In the genomic region with DNA sequence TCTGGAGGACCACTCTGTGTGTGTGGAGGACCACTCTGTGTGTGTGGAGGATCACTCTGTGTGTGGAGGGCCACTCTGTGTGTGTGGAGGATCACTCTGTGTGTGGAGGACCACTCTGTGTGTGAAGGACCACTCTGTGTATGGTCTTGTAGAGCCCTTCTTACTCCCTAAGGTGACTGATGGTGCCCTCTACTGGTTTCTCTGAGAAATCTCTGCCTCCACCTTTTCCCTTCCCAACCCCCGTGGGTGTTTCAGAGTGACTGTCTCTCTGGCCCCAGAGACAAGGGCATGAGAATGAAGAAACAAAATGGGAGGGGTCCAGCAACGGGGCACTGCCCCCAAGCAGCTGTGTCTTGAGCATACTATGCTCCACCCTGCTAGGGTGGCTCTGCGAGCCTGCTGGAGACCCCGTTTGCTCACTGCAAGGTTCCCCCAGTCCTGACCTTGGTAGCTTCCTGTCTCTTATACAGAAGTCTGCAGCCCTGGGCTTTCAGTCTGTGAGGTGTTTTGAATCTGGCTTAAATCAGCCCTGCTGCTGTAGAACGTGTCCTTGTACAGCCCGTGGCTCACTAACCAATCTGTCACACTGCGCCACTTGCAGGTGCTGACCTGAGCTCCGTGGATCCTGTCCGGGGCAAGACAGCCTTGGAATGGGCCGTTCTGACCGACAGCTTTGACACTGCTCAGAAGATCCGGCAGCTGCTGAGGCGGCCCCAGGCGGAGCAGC, we compare ENCODE assay signal across 9 mouse cellular contexts. TPM values are rescaled to one million over a fixed set of nuclear protein-coding genes. Genes with fewer than 3 reads are reported as not detected.
DNase-seq lines count a peak whose midpoint lies in the region; ATAC-seq and TF ChIP-seq lines count a peak whose summit lies in the region.
"Had no signal": no experiment of that assay in that cellular context is flagged by ENCODE, and none has a peak within 500 bp of the region (broad histone marks: within the 10 kb centered on the region; RNA-seq: fewer than 3 reads in every experiment).

No protein-coding gene starts in this region.

- H3K27me3 ChIP-seq in forebrain, postnatal 0 days (ENCODE audit: insufficient read depth, low read length) = no peaks in the 10 kb centered on the region
- H3K27me3 ChIP-seq in forebrain, embryonic 11.5 days (ENCODE audit: control insufficient read depth, insufficient read depth, low read length) = no peaks in the 10 kb centered on the region
- H3K27me3 ChIP-seq in lung, embryonic 14.5 days (ENCODE audit: insufficient read depth, low read length) = no peaks in the 10 kb centered on the region
- H3K27me3 ChIP-seq in embryonic facial prominence, embryonic 11.5 days (ENCODE audit: control insufficient read depth, insufficient read depth, low read length) = no peaks in the 10 kb centered on the region
- no peaks in the 10 kb centered on the region for H3K27me3 ChIP-seq in small intestine, adult 2 months (ENCODE audit: control insufficient read depth, insufficient read depth, low read length)

- no peak for ATAC-seq in forebrain, postnatal 0 days
- no peak for ATAC-seq in forebrain, embryonic 11.5 days (replicated peaks; ENCODE audit: low FRiP score)
- ATAC-seq in lung, embryonic 14.5 days (ENCODE audit: insufficient read depth) = no peak
- ATAC-seq in embryonic facial prominence, embryonic 11.5 days (replicated peaks; ENCODE audit: insufficient number of reproducible peaks, low FRiP score, low TSS enrichment, low read depth) = no peak

- H3K4me1 ChIP-seq in forebrain, postnatal 0 days (ENCODE audit: insufficient read depth) = no peaks in the 10 kb centered on the region
- H3K4me1 ChIP-seq in forebrain, embryonic 11.5 days (replicated peaks; ENCODE audit: control insufficient read depth, insufficient read depth, low read length) = no peaks in the 10 kb centered on the region
- H3K4me1 ChIP-seq in lung, embryonic 14.5 days (ENCODE audit: insufficient read depth) = no peaks in the 10 kb centered on the region
- no peaks in the 10 kb centered on the region for H3K4me1 ChIP-seq in embryonic facial prominence, embryonic 11.5 days (ENCODE audit: control insufficient read depth, insufficient read depth, low read length)
- H3K4me1 ChIP-seq in small intestine, adult 2 months (ENCODE audit: control insufficient read depth, insufficient read depth, insufficient read length, low read length) = no peaks in the 10 kb centered on the region; the same call in 1 of the 2 replicates

- TF ChIP-seq CTCF in forebrain, postnatal 0 days (IDR thresholded peaks at IDR 0.05; ENCODE audit: low read depth) = peak; percentile 50
- TF ChIP-seq CTCF in lung, embryonic 14.5 days (IDR thresholded peaks at IDR 0.05; ENCODE audit: low read depth) = peak; percentile 66
- TF ChIP-seq CTCF in small intestine, adult 2 months (IDR thresholded peaks at IDR 0.05; ENCODE audit: extremely low read depth, insufficient read length, insufficient replicate concordance, low read depth, low read length) = peak; percentile 34; the same call in 1 of the 2 replicates

- H3K4me2 ChIP-seq in forebrain, postnatal 0 days (ENCODE audit: low read depth) = no peak overlapping the region
- no peak overlapping the region for H3K4me2 ChIP-seq in forebrain, embryonic 11.5 days (ENCODE audit: low read depth, low read length, severe bottlenecking)
- no peak overlapping the region for H3K4me2 ChIP-seq in lung, embryonic 14.5 days
- no peak overlapping the region for H3K4me2 ChIP-seq in embryonic facial prominence, embryonic 11.5 days (ENCODE audit: low read depth, low read length)

- no peaks in the 10 kb centered on the region for H3K36me3 ChIP-seq in forebrain, postnatal 0 days (ENCODE audit: insufficient read depth)
- no peaks in the 10 kb centered on the region for H3K36me3 ChIP-seq in forebrain, embryonic 11.5 days (ENCODE audit: control insufficient read depth, insufficient read depth, low read length)
- H3K36me3 ChIP-seq in lung, embryonic 14.5 days (ENCODE audit: insufficient read depth) = no peaks in the 10 kb centered on the region
- no peaks in the 10 kb centered on the region for H3K36me3 ChIP-seq in embryonic facial prominence, embryonic 11.5 days (replicated peaks; ENCODE audit: control insufficient read depth, insufficient read depth, low read depth, low read length)
- no peaks in the 10 kb centered on the region for H3K36me3 ChIP-seq in small intestine, adult 2 months (ENCODE audit: control insufficient read depth, insufficient read depth, low read length)

- H3K27ac ChIP-seq in forebrain, postnatal 0 days (ENCODE audit: low read depth, low read length) = no peak overlapping the region
- H3K27ac ChIP-seq in forebrain, embryonic 11.5 days (ENCODE audit: low read depth, low read length) = no peak overlapping the region
- H3K27ac ChIP-seq in lung, embryonic 14.5 days (ENCODE audit: low read depth) = no peak overlapping the region
- H3K27ac ChIP-seq in embryonic facial prominence, embryonic 11.5 days (replicated peaks; ENCODE audit: low read depth, low read length) = no peak overlapping the region
- no peak overlapping the region for H3K27ac ChIP-seq in small intestine, adult 2 months (ENCODE audit: insufficient read depth, low read depth, low read length)

- no peak overlapping the region for H3K4me3 ChIP-seq in forebrain, postnatal 0 days (ENCODE audit: low read depth, low read length)
- H3K4me3 ChIP-seq in forebrain, embryonic 11.5 days (ENCODE audit: low read depth, low read length) = no peak overlapping the region
- no peak overlapping the region for H3K4me3 ChIP-seq in lung, embryonic 14.5 days (ENCODE audit: low read depth, low read length)
- no peak overlapping the region for H3K4me3 ChIP-seq in embryonic facial prominence, embryonic 11.5 days (ENCODE audit: low read depth, low read length)
- no peak overlapping the region for H3K4me3 ChIP-seq in small intestine, adult 2 months (ENCODE audit: low read depth, low read length)

- TF ChIP-seq POLR2A in small intestine, adult 2 months (IDR thresholded peaks at IDR 0.05; ENCODE audit: low read depth, low read length) = no peak

- DNase-seq in forebrain, postnatal 0 days = no peak
- no peak for DNase-seq in forebrain, embryonic 11.5 days (ENCODE audit: low spot score)
- DNase-seq in lung, embryonic 14.5 days = peak; percentile 69
- DNase-seq in lung, postnatal 25 days (ENCODE audit: low spot score) = no peak
- DNase-seq in embryonic facial prominence, embryonic 11.5 days (ENCODE audit: low spot score) = peak; percentile 76
- DNase-seq in right cerebral cortex, postnatal 14 days = no peak
- no peak for DNase-seq in thymus, postnatal 10 days (ENCODE audit: low spot score in 2 of 2)
- DNase-seq: kidney, adult 8-10 months had no signal

- no peaks in the 10 kb centered on the region for H3K9me3 ChIP-seq in forebrain, postnatal 0 days (ENCODE audit: low read length)
- H3K9me3 ChIP-seq in forebrain, embryonic 11.5 days (ENCODE audit: control insufficient read depth, low read length) = peaks cover 3% of the 10 kb centered on the region; the same call in 1 of the 2 replicates
- peaks cover 3% of the 10 kb centered on the region; the same call in 1 of the 2 replicates for H3K9me3 ChIP-seq in lung, embryonic 14.5 days (ENCODE audit: low read depth, low read length)
- no peaks in the 10 kb centered on the region for H3K9me3 ChIP-seq in embryonic facial prominence, embryonic 11.5 days (replicated peaks; ENCODE audit: control insufficient read depth, low read length)

- 73% methylated on average over 14 of the region's 14 CpGs for WGBS in forebrain, postnatal 0 days
- WGBS in forebrain, embryonic 11.5 days = 65% methylated on average over 14 of the region's 14 CpGs
- 43% methylated on average over 14 of the region's 14 CpGs for WGBS in lung, embryonic 14.5 days
- 53% methylated on average over 14 of the region's 14 CpGs for WGBS in embryonic facial prominence, embryonic 11.5 days
- WGBS in small intestine, adult 2 months = 70% methylated on average over 14 of the region's 14 CpGs

- no peak overlapping the region for H3K9ac ChIP-seq in forebrain, postnatal 0 days
- H3K9ac ChIP-seq in forebrain, embryonic 11.5 days (ENCODE audit: low read length) = no peak overlapping the region
- no peak overlapping the region for H3K9ac ChIP-seq in lung, embryonic 14.5 days
- H3K9ac ChIP-seq in embryonic facial prominence, embryonic 11.5 days (replicated peaks; ENCODE audit: low read length) = no peak overlapping the region

RNA-seq across cellular contexts. Expression of gene Ankrd33, which starts 3.0 kb away (rescaled TPM):
- total RNA-seq in forebrain, postnatal 0 days (2014; rRNA removed) = not detected in 2 replicates
- not detected in 2 replicates for polyA plus RNA-seq in forebrain, postnatal 0 days (2015; fragmentation: Nextera tagmentation; extraction: Ambion mirVana)
- not detected in 2 replicates for polyA plus RNA-seq in forebrain, embryonic 11.5 days (2014; fragmentation: Nextera tagmentation; extraction: Ambion mirVana)
- polyA plus RNA-seq in lung, embryonic 14.5 days (2014; fragmentation: Nextera tagmentation; extraction: Ambion mirVana) = not detected in 2 replicates
- not detected in 2 replicates for polyA plus RNA-seq in embryonic facial prominence, embryonic 11.5 days (2014; fragmentation: Nextera tagmentation; extraction: Ambion mirVana)
- polyA plus RNA-seq in small intestine, adult 2 months (2012; rRNA removed) = not detected in 2 replicates

RNA-seq across cellular contexts. Expression of gene Acvrl1, which starts 9.8 kb away (rescaled TPM):
- total RNA-seq in forebrain, postnatal 0 days (2014; rRNA removed) = 8.7 and 10.7 TPM in 2 replicates
- 5.8 and 6.0 TPM in 2 replicates for polyA plus RNA-seq in forebrain, postnatal 0 days (2015; fragmentation: Nextera tagmentation; extraction: Ambion mirVana)
- 7.2 and 7.7 TPM in 2 replicates for polyA plus RNA-seq in forebrain, embryonic 11.5 days (2014; fragmentation: Nextera tagmentation; extraction: Ambion mirVana)
- 34.4 and 39.0 TPM in 2 replicates for polyA plus RNA-seq in lung, embryonic 14.5 days (2014; fragmentation: Nextera tagmentation; extraction: Ambion mirVana)
- 3.8 and 4.6 TPM in 2 replicates for polyA plus RNA-seq in embryonic facial prominence, embryonic 11.5 days (2014; fragmentation: Nextera tagmentation; extraction: Ambion mirVana)
- polyA plus RNA-seq in small intestine, adult 2 months (2012; rRNA removed) = 19.6 and 35.5 TPM in 2 replicates

RNA-seq across cellular contexts. Expression of gene Fignl2, which starts 40.2 kb away (rescaled TPM):
- 0.85 and 1.3 TPM in 2 replicates for total RNA-seq in forebrain, postnatal 0 days (2014; rRNA removed)
- 0.06 TPM in 1 of 2 replicates, not detected in the other for polyA plus RNA-seq in forebrain, postnatal 0 days (2015; fragmentation: Nextera tagmentation; extraction: Ambion mirVana)
- 0.52 and 0.76 TPM in 2 replicates for polyA plus RNA-seq in forebrain, embryonic 11.5 days (2014; fragmentation: Nextera tagmentation; extraction: Ambion mirVana)
- 0.26 and 0.34 TPM in 2 replicates for polyA plus RNA-seq in lung, embryonic 14.5 days (2014; fragmentation: Nextera tagmentation; extraction: Ambion mirVana)
- 0.72 and 0.81 TPM in 2 replicates for polyA plus RNA-seq in embryonic facial prominence, embryonic 11.5 days (2014; fragmentation: Nextera tagmentation; extraction: Ambion mirVana)
- 2.9 and 7.8 TPM in 2 replicates for polyA plus RNA-seq in small intestine, adult 2 months (2012; rRNA removed)

RNA-seq across cellular contexts. Expression of gene Acvr1b, which starts 55.3 kb away (rescaled TPM):
- 74.2 and 80.4 TPM in 2 replicates for total RNA-seq in forebrain, postnatal 0 days (2014; rRNA removed)
- 13.2 and 17.4 TPM in 2 replicates for polyA plus RNA-seq in forebrain, postnatal 0 days (2015; fragmentation: Nextera tagmentation; extraction: Ambion mirVana)
- 15.0 and 16.0 TPM in 2 replicates for polyA plus RNA-seq in forebrain, embryonic 11.5 days (2014; fragmentation: Nextera tagmentation; extraction: Ambion mirVana)
- 6.3 and 6.4 TPM in 2 replicates for polyA plus RNA-seq in lung, embryonic 14.5 days (2014; fragmentation: Nextera tagmentation; extraction: Ambion mirVana)
- 10.5 and 11.4 TPM in 2 replicates for polyA plus RNA-seq in embryonic facial prominence, embryonic 11.5 days (2014; fragmentation: Nextera tagmentation; extraction: Ambion mirVana)
- 21.5 and 46.0 TPM in 2 replicates for polyA plus RNA-seq in small intestine, adult 2 months (2012; rRNA removed)

Comparison
In these comparisons a context has a peak if more than half of its experiments do, and no peak if none do; other contexts are left out.
1. DNase-seq: peak in lung, embryonic 14.5 days (single experiment) and embryonic facial prominence, embryonic 11.5 days (single experiment); none in forebrain, postnatal 0 days (single experiment), forebrain, embryonic 11.5 days (single experiment), lung, postnatal 25 days (single experiment), right cerebral cortex, postnatal 14 days (single experiment) and thymus, postnatal 10 days (0 of 2).
2. Peak in every context shown above with its lines, with median percentiles within 50 percentile points of each other: CTCF ChIP-seq.